Mouse (Mus musculus): ENCODE measurements around the gene Dok4. TPM values are rescaled to one million over a fixed set of nuclear protein-coding genes. Genes with fewer than 3 reads are reported as not detected.

Dok4 gene
- total RNA-seq, 2 experiments from 2014 or later = 16.6 to 20.4 TPM

Other genes with a start within 250 kb of the Dok4 start
- gene Arl2bp, start 209.7 kb downstream of the Dok4 start, total RNA-seq (2021) = 10 to 100 TPM; 90.4 to 96.5 TPM
- gene Pllp, start 180.1 kb downstream of the Dok4 start, total RNA-seq (2021) = under 1 TPM; 0.31 to 0.38 TPM
- gene Ccl22, start 130.7 kb downstream of the Dok4 start, total RNA-seq (2021) = not detected
- 1 to 10 TPM; 2.9 to 4.4 TPM for gene Cx3cl1, start 104.3 kb downstream of the Dok4 start, total RNA-seq (2021)
- not detected for gene Ccl17, start 65.9 kb downstream of the Dok4 start, total RNA-seq (2021)
- gene Coq9, start 38.0 kb downstream of the Dok4 start, total RNA-seq (2021) = 100 to 1,000 TPM; 536 to 626 TPM
- 10 to 100 TPM; 73.7 to 91.4 TPM for gene Ciapin1, start 38.0 kb downstream of the Dok4 start, total RNA-seq (2021)
- gene Polr2c, start 18.9 kb downstream of the Dok4 start, total RNA-seq (2021) = 10 to 100 TPM; 69.1 to 69.9 TPM
- 1 to 10 TPM; 6.8 to 6.9 TPM for gene Ccdc102a, start 41.8 kb upstream of the Dok4 start, total RNA-seq (2021)
- gene Adgrg5, start 47.4 kb upstream of the Dok4 start, total RNA-seq (2021) = under 1 TPM; 0.24 to 0.31 TPM
- 10 to 100 TPM; 42.5 to 62.0 TPM for gene Adgrg1, start 98.4 kb upstream of the Dok4 start, total RNA-seq (2021)
- 1 to 10 TPM; 1.9 to 2.1 TPM for gene Adgrg3, start 141.4 kb upstream of the Dok4 start, total RNA-seq (2021)
- not detected for gene Drc7, start 178.8 kb upstream of the Dok4 start, total RNA-seq (2021)
- gene Katnb1, start 204.9 kb upstream of the Dok4 start, total RNA-seq (2021) = 1 to 10 TPM; 7.2 to 7.5 TPM